Comparison of ENCODE assay signal across 7 mouse cellular contexts in genomic region chr8:106010748-106011642, GRCm38 (mm10). TPM values are rescaled to one million over a fixed set of nuclear protein-coding genes. Genes with fewer than 3 reads are reported as not detected.
A peak's percentile ranks its signal among the peaks of the same experiment; 100 is the strongest.
DNase-seq lines count a peak whose midpoint lies in the region; ATAC-seq lines count a peak whose summit lies in the region.

No protein-coding gene starts in this region.

- peak; percentile 95 for DNase-seq in adrenal gland, adult 2 months
- DNase-seq in embryo, embryonic 11.5 days (ENCODE audit: low read depth, low spot score) = peak; percentile 90
- DNase-seq in gastrocnemius, postnatal 36 days = peak; percentile 81 to 84
- DNase-seq in left cerebral cortex, postnatal 36 days (ENCODE audit: low spot score in 2 of 2) = peak; percentile 95 to 96
- peak; percentile 99 for DNase-seq in midbrain, embryonic 11.5 days (ENCODE audit: low spot score, missing footprints)
- DNase-seq in skeletal muscle tissue, adult 2 months (ENCODE audit: low read depth, low spot score) = peak; percentile 88

- peak overlapping the region; percentile 45 for H3K27ac ChIP-seq in intestine, embryonic 16.5 days (ENCODE audit: low read length)
- H3K27ac ChIP-seq in midbrain, embryonic 11.5 days (ENCODE audit: low read depth, low read length) = no peak overlapping the region; the same call in 1 of the 2 replicates

- peaks cover 14% of the 10 kb centered on the region for H3K4me1 ChIP-seq in intestine, embryonic 16.5 days (ENCODE audit: control insufficient read depth, insufficient read depth, low read length)
- H3K4me1 ChIP-seq in midbrain, embryonic 11.5 days (ENCODE audit: control insufficient read depth, insufficient read depth, low read length) = peaks cover 10% of the 10 kb centered on the region

- under 1% methylated on average over 74 of the region's 74 CpGs for WGBS in intestine, embryonic 16.5 days
- 1% methylated on average over 74 of the region's 74 CpGs for WGBS in midbrain, embryonic 11.5 days

- no peaks in the 10 kb centered on the region for H3K9me3 ChIP-seq in intestine, embryonic 16.5 days (ENCODE audit: control insufficient read depth, low read length)
- H3K9me3 ChIP-seq in midbrain, embryonic 11.5 days (ENCODE audit: control insufficient read depth, low read length) = no peaks in the 10 kb centered on the region

- no peaks in the 10 kb centered on the region; the same call in 1 of the 2 replicates for H3K36me3 ChIP-seq in intestine, embryonic 16.5 days (ENCODE audit: control insufficient read depth, insufficient read depth, low read length)
- H3K36me3 ChIP-seq in midbrain, embryonic 11.5 days (ENCODE audit: control insufficient read depth, insufficient read depth, low read length) = no peaks in the 10 kb centered on the region

- no peaks in the 10 kb centered on the region for H3K27me3 ChIP-seq in intestine, embryonic 16.5 days (replicated peaks; ENCODE audit: control insufficient read depth, insufficient read depth, low read length)
- no peaks in the 10 kb centered on the region for H3K27me3 ChIP-seq in midbrain, embryonic 11.5 days (ENCODE audit: control insufficient read depth, insufficient read depth, low read length)

- intact Hi-C loops in gastrocnemius, postnatal 36 days (cut with DNase I) = no loop called here
- intact Hi-C loops in left cerebral cortex, postnatal 36 days (cut with DNase I) = loop anchor here (5.0 kb wide), 1 partner anchor 119 kb away; the partner anchor contains the start of gene Nrn1l

- peak; percentile 97 for ATAC-seq in intestine, embryonic 16.5 days
- ATAC-seq in midbrain, embryonic 11.5 days (ENCODE audit: low FRiP score) = peak; percentile 96

- peak overlapping the region; percentile 68 for H3K4me3 ChIP-seq in intestine, embryonic 16.5 days (ENCODE audit: low read length)
- peak overlapping the region; percentile 94 for H3K4me3 ChIP-seq in midbrain, embryonic 11.5 days (ENCODE audit: low read depth, low read length)

- H3K9ac ChIP-seq in intestine, embryonic 16.5 days (ENCODE audit: low read depth, low read length) = peak overlapping the region; percentile 83
- H3K9ac ChIP-seq in midbrain, embryonic 11.5 days (ENCODE audit: low read length) = peak overlapping the region; percentile 90

- peak overlapping the region; percentile 97 for H3K4me2 ChIP-seq in intestine, embryonic 16.5 days (ENCODE audit: low read depth, low read length)
- H3K4me2 ChIP-seq in midbrain, embryonic 11.5 days = peak overlapping the region; percentile 97

RNA-seq across cellular contexts. Expression of gene Ddx28, which starts 0.7 kb away (rescaled TPM):
- 10 to 100 TPM; 16.1 to 17.3 TPM for total RNA-seq in adrenal gland, adult 2 months (2021)
- polyA plus RNA-seq in adrenal gland, adult 2 months (2012; rRNA removed) = 12.5 and 13.2 TPM in 2 replicates
- 1 to 10 TPM; 8.2 to 9.6 TPM for total RNA-seq in gastrocnemius, postnatal 36 days (2021)
- polyA plus RNA-seq in intestine, embryonic 16.5 days (2015; fragmentation: Nextera tagmentation; extraction: Ambion mirVana) = 13.7 and 15.1 TPM in 2 replicates
- total RNA-seq in left cerebral cortex, postnatal 36 days (2021) = 10 to 100 TPM; 14.0 to 16.3 TPM
- 21.8 and 23.4 TPM in 2 replicates for polyA plus RNA-seq in midbrain, embryonic 11.5 days (2014; fragmentation: Nextera tagmentation; extraction: Ambion mirVana)

RNA-seq across cellular contexts. Expression of gene Dpep2nb, which starts 5.2 kb away (rescaled TPM):
- not detected for total RNA-seq in adrenal gland, adult 2 months (2021)
- polyA plus RNA-seq in adrenal gland, adult 2 months (2012; rRNA removed) = not detected in 2 replicates
- total RNA-seq in gastrocnemius, postnatal 36 days (2021) = not detected
- polyA plus RNA-seq in intestine, embryonic 16.5 days (2015; fragmentation: Nextera tagmentation; extraction: Ambion mirVana) = 0.12 TPM in 1 of 2 replicates, not detected in the other
- total RNA-seq in left cerebral cortex, postnatal 36 days (2021) = under 1 TPM; 0.30 to 0.36 TPM
- polyA plus RNA-seq in midbrain, embryonic 11.5 days (2014; fragmentation: Nextera tagmentation; extraction: Ambion mirVana) = 0.28 TPM in 1 of 2 replicates, not detected in the other

RNA-seq across cellular contexts. Expression of gene Dus2, which starts 19.9 kb away (rescaled TPM):
- 10 to 100 TPM; 13.6 to 19.6 TPM for total RNA-seq in adrenal gland, adult 2 months (2021)
- 5.5 and 5.6 TPM in 2 replicates for polyA plus RNA-seq in adrenal gland, adult 2 months (2012; rRNA removed)
- 1 to 10 TPM; 9.7 to 10.0 TPM for total RNA-seq in gastrocnemius, postnatal 36 days (2021)
- 17.2 and 17.6 TPM in 2 replicates for polyA plus RNA-seq in intestine, embryonic 16.5 days (2015; fragmentation: Nextera tagmentation; extraction: Ambion mirVana)
- 10 to 100 TPM; 16.4 to 19.3 TPM for total RNA-seq in left cerebral cortex, postnatal 36 days (2021)
- 14.4 and 16.4 TPM in 2 replicates for polyA plus RNA-seq in midbrain, embryonic 11.5 days (2014; fragmentation: Nextera tagmentation; extraction: Ambion mirVana)

RNA-seq across cellular contexts. Expression of gene Dpep3, which starts 31.8 kb away (rescaled TPM):
- total RNA-seq in adrenal gland, adult 2 months (2021) = not detected
- polyA plus RNA-seq in adrenal gland, adult 2 months (2012; rRNA removed) = 0.21 TPM in 1 of 2 replicates, not detected in the other
- total RNA-seq in gastrocnemius, postnatal 36 days (2021) = not detected
- polyA plus RNA-seq in intestine, embryonic 16.5 days (2015; fragmentation: Nextera tagmentation; extraction: Ambion mirVana) = not detected in 2 replicates
- not detected for total RNA-seq in left cerebral cortex, postnatal 36 days (2021)
- polyA plus RNA-seq in midbrain, embryonic 11.5 days (2014; fragmentation: Nextera tagmentation; extraction: Ambion mirVana) = not detected in 2 replicates

RNA-seq across cellular contexts. Expression of gene Slc12a4, which starts 45.1 kb away (rescaled TPM):
- total RNA-seq in adrenal gland, adult 2 months (2021) = 10 to 100 TPM; 40.2 to 60.5 TPM
- polyA plus RNA-seq in adrenal gland, adult 2 months (2012; rRNA removed) = 62.4 and 63.2 TPM in 2 replicates
- total RNA-seq in gastrocnemius, postnatal 36 days (2021) = 10 to 100 TPM; 11.2 to 17.7 TPM
- 19.4 and 21.8 TPM in 2 replicates for polyA plus RNA-seq in intestine, embryonic 16.5 days (2015; fragmentation: Nextera tagmentation; extraction: Ambion mirVana)
- 10 to 100 TPM; 18.6 to 20.0 TPM for total RNA-seq in left cerebral cortex, postnatal 36 days (2021)
- polyA plus RNA-seq in midbrain, embryonic 11.5 days (2014; fragmentation: Nextera tagmentation; extraction: Ambion mirVana) = 7.2 and 7.8 TPM in 2 replicates
